ENCODE assay signal across 8 mouse cellular contexts in the genomic region with DNA sequence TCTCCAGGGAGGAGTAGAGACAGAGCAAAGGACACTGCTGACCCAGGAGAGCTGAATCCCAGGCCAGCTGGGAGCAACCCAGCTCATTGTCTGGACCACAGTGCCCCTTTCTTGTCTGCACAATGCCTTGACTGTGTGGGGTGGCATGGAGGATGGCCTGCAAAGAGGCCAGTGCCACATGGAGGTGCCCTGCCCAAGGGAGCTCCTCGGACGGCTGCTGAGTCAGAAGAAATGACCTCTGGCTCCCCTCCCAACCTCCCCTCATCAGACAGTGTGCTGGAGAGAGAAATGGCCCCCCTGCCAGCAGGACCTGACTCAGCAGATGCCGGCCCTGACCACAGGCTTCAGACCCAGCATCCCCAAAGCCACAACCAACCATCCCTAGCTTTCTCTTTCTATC. TPM values are rescaled to one million over a fixed set of nuclear protein-coding genes. Genes with fewer than 3 reads are reported as not detected.
DNase-seq lines count a peak whose midpoint lies in the region; ATAC-seq and TF ChIP-seq lines count a peak whose summit lies in the region.

No protein-coding gene starts in this region.

- peak overlapping the region; percentile 91 for H3K4me2 ChIP-seq in hindbrain, embryonic 11.5 days (replicated peaks; ENCODE audit: low read depth, low read length)
- peak overlapping the region; percentile 84 for H3K4me2 ChIP-seq in midbrain, postnatal 0 days (ENCODE audit: low read depth, low read length, poor library complexity, severe bottlenecking)

- H3K9me3 ChIP-seq in hindbrain, embryonic 11.5 days (ENCODE audit: control insufficient read depth, low read length): no peaks in the 10 kb centered on the region
- no peaks in the 10 kb centered on the region for H3K9me3 ChIP-seq in midbrain, postnatal 0 days (ENCODE audit: low read length)

- ATAC-seq in common myeloid progenitor, adult 5-6 weeks (replicated peaks; ENCODE audit: low read depth, poor library complexity, severe bottlenecking): peak; percentile 48
- ATAC-seq in hindbrain, embryonic 11.5 days (ENCODE audit: low FRiP score): peak; percentile 45; the same call in 1 of the 2 replicates
- ATAC-seq in midbrain, postnatal 0 days (ENCODE audit: low FRiP score): peak; percentile 31

- H3K27me3 ChIP-seq in hindbrain, embryonic 11.5 days (ENCODE audit: control insufficient read depth, insufficient read depth, low read length): peaks cover 2% of the 10 kb centered on the region; the same call in 1 of the 2 replicates
- H3K27me3 ChIP-seq in midbrain, postnatal 0 days (ENCODE audit: insufficient read depth, low read length): no peaks in the 10 kb centered on the region

- H3K4me1 ChIP-seq in hindbrain, embryonic 11.5 days (replicated peaks; ENCODE audit: control insufficient read depth, insufficient read depth, low read length): peaks cover 24% of the 10 kb centered on the region
- peaks cover 22% of the 10 kb centered on the region; the same call in 1 of the 2 replicates for H3K4me1 ChIP-seq in midbrain, postnatal 0 days (ENCODE audit: insufficient read depth, low read length)

- 0 out of 2 replicates have a peak, but pooled peaks cover 2% of the 10 kb centered on the region for H3K36me3 ChIP-seq in hindbrain, embryonic 11.5 days (ENCODE audit: control insufficient read depth, insufficient read depth, low read length)
- H3K36me3 ChIP-seq in midbrain, postnatal 0 days (ENCODE audit: insufficient read depth, low read length): peaks cover under 1% of the 10 kb centered on the region; the same call in 1 of the 2 replicates

- no peak for TF ChIP-seq CTCF in midbrain, postnatal 0 days (IDR thresholded peaks at IDR 0.05)

- H3K4me3 ChIP-seq in hindbrain, embryonic 11.5 days (ENCODE audit: low read depth, low read length): peak overlapping the region; percentile 62
- peak overlapping the region; percentile 85 for H3K4me3 ChIP-seq in midbrain, postnatal 0 days (ENCODE audit: low read depth, low read length)

- DNase-seq in layer of hippocampus, adult 11-12 months (ENCODE audit: low spot score): peak; percentile 65
- no peak for DNase-seq in layer of hippocampus, postnatal 14 days (ENCODE audit: low spot score in 2 of 2)
- peak; percentile 58 for DNase-seq in hindbrain, embryonic 11.5 days (ENCODE audit: low spot score)
- DNase-seq in midbrain, postnatal 0 days (ENCODE audit: low spot score): peak; percentile 48
- DNase-seq in cerebellum, postnatal 25 days: no peak
- no peak for DNase-seq in thymus, postnatal 14 days
- DNase-seq in right cerebral cortex, adult 18-20 months: no peak

- WGBS in hindbrain, embryonic 11.5 days: 10% methylated on average over 3 of the region's 3 CpGs
- WGBS in midbrain, postnatal 0 days: 10% methylated on average over 3 of the region's 3 CpGs

- peak overlapping the region; percentile 96 for H3K27ac ChIP-seq in hindbrain, embryonic 11.5 days (ENCODE audit: low read depth, low read length)
- H3K27ac ChIP-seq in midbrain, postnatal 0 days (ENCODE audit: low read depth, low read length): peak overlapping the region; percentile 98

- peak overlapping the region; percentile 80 for H3K9ac ChIP-seq in hindbrain, embryonic 11.5 days (ENCODE audit: low read depth, low read length)
- peak overlapping the region; percentile 95 for H3K9ac ChIP-seq in midbrain, postnatal 0 days (replicated peaks; ENCODE audit: low read length, poor library complexity, severe bottlenecking)

RNA-seq across cellular contexts. Expression of a gene that starts 1.1 kb away (rescaled TPM):
- 10 to 100 TPM; 89.9 to 92.7 TPM for total RNA-seq in layer of hippocampus, postnatal 14 days (2021)
- 0.27 TPM in 1 of 2 replicates, not detected in the other for total RNA-seq in common myeloid progenitor, adult 5-6 weeks (2017)
- polyA plus RNA-seq in hindbrain, embryonic 11.5 days (2014; fragmentation: Nextera tagmentation; extraction: Ambion mirVana): 2.4 and 2.5 TPM in 2 replicates
- 101 and 131 TPM in 2 replicates for total RNA-seq in midbrain, postnatal 0 days (2014; rRNA removed)
- 6.6 and 8.1 TPM in 2 replicates for polyA plus RNA-seq in midbrain, postnatal 0 days (2015; fragmentation: Nextera tagmentation; extraction: Ambion mirVana)

RNA-seq across cellular contexts. Expression of a gene that starts 20.3 kb away (rescaled TPM):
- 10 to 100 TPM; 74.2 to 76.8 TPM for total RNA-seq in layer of hippocampus, postnatal 14 days (2021)
- 68.9 and 84.5 TPM in 2 replicates for total RNA-seq in common myeloid progenitor, adult 5-6 weeks (2017)
- 37.6 and 52.3 TPM in 2 replicates for polyA plus RNA-seq in hindbrain, embryonic 11.5 days (2014; fragmentation: Nextera tagmentation; extraction: Ambion mirVana)
- 70.4 and 71.9 TPM in 2 replicates for total RNA-seq in midbrain, postnatal 0 days (2014; rRNA removed)
- 35.5 and 35.8 TPM in 2 replicates for polyA plus RNA-seq in midbrain, postnatal 0 days (2015; fragmentation: Nextera tagmentation; extraction: Ambion mirVana)

RNA-seq across cellular contexts. Expression of a gene that starts 22.7 kb away (rescaled TPM):
- 100 to 1,000 TPM; 335 to 353 TPM for total RNA-seq in layer of hippocampus, postnatal 14 days (2021)
- total RNA-seq in common myeloid progenitor, adult 5-6 weeks (2017): 1.1 and 5.3 TPM in 2 replicates
- polyA plus RNA-seq in hindbrain, embryonic 11.5 days (2014; fragmentation: Nextera tagmentation; extraction: Ambion mirVana): 277 and 314 TPM in 2 replicates
- 498 and 510 TPM in 2 replicates for total RNA-seq in midbrain, postnatal 0 days (2014; rRNA removed)
- 482 and 484 TPM in 2 replicates for polyA plus RNA-seq in midbrain, postnatal 0 days (2015; fragmentation: Nextera tagmentation; extraction: Ambion mirVana)

RNA-seq across cellular contexts. Expression of a gene that starts 38.6 kb away (rescaled TPM):
- under 1 TPM; 0.32 to 0.69 TPM for total RNA-seq in layer of hippocampus, postnatal 14 days (2021)
- total RNA-seq in common myeloid progenitor, adult 5-6 weeks (2017): not detected in 2 replicates
- 0.28 TPM in 1 of 2 replicates, not detected in the other for polyA plus RNA-seq in hindbrain, embryonic 11.5 days (2014; fragmentation: Nextera tagmentation; extraction: Ambion mirVana)
- total RNA-seq in midbrain, postnatal 0 days (2014; rRNA removed): not detected in 2 replicates
- polyA plus RNA-seq in midbrain, postnatal 0 days (2015; fragmentation: Nextera tagmentation; extraction: Ambion mirVana): 0.43 and 0.49 TPM in 2 replicates

RNA-seq across cellular contexts. Expression of a gene that starts 48.3 kb away (rescaled TPM):
- 10 to 100 TPM; 69.4 to 78.9 TPM for total RNA-seq in layer of hippocampus, postnatal 14 days (2021)
- 4.6 and 12.2 TPM in 2 replicates for total RNA-seq in common myeloid progenitor, adult 5-6 weeks (2017)
- 135 and 152 TPM in 2 replicates for polyA plus RNA-seq in hindbrain, embryonic 11.5 days (2014; fragmentation: Nextera tagmentation; extraction: Ambion mirVana)
- total RNA-seq in midbrain, postnatal 0 days (2014; rRNA removed): 32.3 and 41.3 TPM in 2 replicates
- 153 and 171 TPM in 2 replicates for polyA plus RNA-seq in midbrain, postnatal 0 days (2015; fragmentation: Nextera tagmentation; extraction: Ambion mirVana)

Comparison
In these comparisons a context has a peak if more than half of its experiments do, and no peak if none do; other contexts are left out.
1. DNase-seq: peak in layer of hippocampus, adult 11-12 months (single experiment), hindbrain, embryonic 11.5 days (single experiment) and midbrain, postnatal 0 days (single experiment); none in layer of hippocampus, postnatal 14 days (0 of 2), cerebellum, postnatal 25 days (0 of 2), thymus, postnatal 14 days (single experiment) and right cerebral cortex, adult 18-20 months (single experiment).
2. RNA of a gene that starts 1.1 kb away (total RNA-seq): 101 to 131 TPM in midbrain, postnatal 0 days and 89.9 to 92.7 TPM in layer of hippocampus, postnatal 14 days; 0.27 TPM in common myeloid progenitor, adult 5-6 weeks; every median in the first group is over 10 times any median in the second.
3. RNA of a gene that starts 22.7 kb away (total RNA-seq): 498 to 510 TPM in midbrain, postnatal 0 days and 335 to 353 TPM in layer of hippocampus, postnatal 14 days; 1.1 to 5.3 TPM in common myeloid progenitor, adult 5-6 weeks; every median in the first group is over 10 times any median in the second.
4. Peak in every context shown above with its lines, with median percentiles within 50 percentile points of each other: ATAC-seq.